Mouse (Mus musculus) lung, postnatal 14 days (tissue): Measurements from ENCODE around the gene Gm5294.
A peak's percentile ranks its signal among the peaks of the same experiment; 100 is the strongest.

Experiments used
- DNase-seq: peaks from one replicate; pipeline ENCODE4 v3.0.0; 2021

Gm5294 gene

DNA sequence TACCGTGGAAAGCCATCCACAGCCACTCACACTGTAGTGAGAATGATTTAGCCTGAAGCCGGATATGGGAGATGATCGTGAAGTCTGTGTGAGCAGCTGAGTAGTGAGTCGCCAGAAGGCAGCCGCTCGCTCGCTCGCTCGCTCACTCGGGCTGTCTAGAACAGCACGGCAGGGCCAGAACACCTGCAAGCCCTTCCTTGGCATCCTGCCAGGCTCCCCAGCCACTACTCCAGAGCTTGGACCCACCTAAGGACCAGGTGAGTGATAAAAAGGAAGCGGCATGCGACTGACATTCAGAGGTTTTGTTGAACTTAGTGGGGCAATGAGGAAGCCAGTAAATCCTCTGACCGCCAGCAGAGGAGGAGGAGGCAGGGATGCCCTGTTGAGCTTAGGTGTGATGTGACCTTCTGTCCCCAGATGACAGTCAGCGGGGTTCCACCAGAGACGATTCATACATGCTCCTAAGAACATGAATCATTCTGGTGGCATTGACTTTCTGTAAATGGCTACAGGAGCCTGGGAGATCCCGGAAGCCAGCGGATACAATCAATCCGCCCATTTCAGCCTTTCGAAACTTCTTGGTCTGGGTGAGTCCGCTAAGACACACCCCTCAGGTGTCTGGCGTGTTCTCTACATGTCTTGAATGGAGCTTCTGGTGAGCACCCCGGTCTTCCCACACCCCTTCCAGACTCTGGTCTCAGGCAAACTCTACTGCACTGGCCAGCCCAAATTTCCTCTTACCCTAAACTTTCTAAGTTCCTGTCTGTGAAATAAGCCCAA is 30.0 kb downstream of the Gm5294 start:
- DNase-seq, result no peak

GRCm38 (mm10) chr5:138850462-138850844 is 30.6 kb downstream of the Gm5294 start:
- no peak for DNase-seq

DNA sequence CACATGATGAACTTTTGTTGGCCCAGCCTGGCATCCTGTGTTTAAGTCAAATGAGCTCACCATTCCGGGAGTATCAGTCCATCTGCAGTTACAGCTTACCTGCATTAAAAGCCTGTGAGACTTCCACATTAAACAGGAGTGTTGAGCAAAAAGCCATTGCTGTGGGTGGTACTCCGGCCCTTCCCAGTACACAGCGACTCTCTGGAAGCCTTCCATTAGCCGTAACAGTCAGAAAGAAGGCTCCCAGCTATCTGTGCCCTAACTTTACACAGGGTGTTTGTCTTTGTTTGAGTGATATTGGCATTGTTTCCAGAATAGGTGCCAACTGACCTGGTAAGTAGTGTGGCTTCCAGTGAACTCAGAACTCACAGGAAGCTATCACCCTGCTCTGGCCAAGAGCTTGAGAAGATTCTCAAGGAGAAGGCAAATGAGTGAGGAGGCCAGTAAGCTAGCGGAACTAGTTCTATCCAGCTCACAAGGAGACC is 31.5 kb downstream of the Gm5294 start:
- DNase-seq, result no peak

GRCm38 (mm10) chr5:138852151-138852550 is 32.3 kb downstream of the Gm5294 start:
- DNase-seq, result no peak

GRCm38 (mm10) chr5:138853349-138853748 is 33.5 kb downstream of the Gm5294 start:
- no peak for DNase-seq

- peak; percentile 88 for DNase-seq
These were observed 37.2 kb downstream of the Gm5294 start for GRCm38 (mm10) chr5:138857010-138857617.

- DNase-seq, result peak; percentile 41
These were observed 38.0 kb downstream of the Gm5294 start for GRCm38 (mm10) chr5:138857811-138858251.

- no peak for DNase-seq
These were observed 43.8 kb downstream of the Gm5294 start for GRCm38 (mm10) chr5:138863681-138864146.

- DNase-seq, result no peak
These were observed 44.3 kb downstream of the Gm5294 start for GRCm38 (mm10) chr5:138864166-138864565.

GRCm38 (mm10) chr5:138864880-138865279 is 45.0 kb downstream of the Gm5294 start:
- no peak for DNase-seq

- DNase-seq, result no peak
These were observed 45.8 kb downstream of the Gm5294 start for GRCm38 (mm10) chr5:138865637-138866036.
